Mouse (Mus musculus): Measurements from ENCODE around the gene Vamp2. TPM values are rescaled to one million over a fixed set of nuclear protein-coding genes. Genes with fewer than 3 reads are reported as not detected.

Vamp2 gene
- total RNA-seq, 2 experiments from 2014 or later = 1,053 to 1,091 TPM

- DNase-seq (ENCODE audit: low spot score in 2 of 2) = peak; percentile 86 to 91
These were observed 22.2 kb downstream of the Vamp2 start for GRCm38 (mm10) chr11:69110319-69111046.

DNA sequence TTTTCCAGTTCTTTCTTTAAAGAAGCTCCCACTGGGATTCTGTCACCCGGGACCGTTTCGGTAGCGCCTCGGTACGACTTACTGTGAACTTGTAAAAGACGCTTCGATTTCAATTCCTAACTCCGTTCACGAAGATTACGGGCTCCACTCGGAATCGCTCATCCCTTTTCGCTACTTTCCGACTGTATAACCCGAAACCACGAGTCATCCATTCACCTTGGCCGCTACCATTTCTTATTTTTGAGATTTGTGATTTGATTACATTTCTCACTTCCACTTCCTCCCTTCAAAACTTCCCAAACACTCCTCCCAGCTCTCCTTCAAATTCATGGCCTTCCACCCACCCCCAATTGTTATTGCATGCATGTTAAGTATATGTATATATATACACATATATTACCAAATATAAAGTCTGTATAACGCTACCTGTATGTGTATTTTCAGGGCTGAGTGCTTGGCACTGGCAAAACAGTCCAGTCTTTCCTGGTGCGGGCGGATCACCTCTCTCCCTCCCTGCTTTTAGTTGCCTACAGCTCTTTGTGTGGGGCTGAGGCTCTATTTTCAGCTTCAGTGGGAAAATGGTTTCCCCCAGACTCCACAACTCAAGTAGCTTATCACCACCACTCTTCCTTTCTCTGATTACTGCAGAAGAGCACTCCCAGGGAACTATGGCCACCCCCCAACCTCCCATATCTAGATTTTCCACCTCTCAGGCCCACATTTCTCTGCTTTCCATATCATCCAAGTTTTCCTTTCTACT lies 22.9 kb downstream of the Vamp2 start:
- no peak for DNase-seq (ENCODE audit: low spot score in 2 of 2)

DNA sequence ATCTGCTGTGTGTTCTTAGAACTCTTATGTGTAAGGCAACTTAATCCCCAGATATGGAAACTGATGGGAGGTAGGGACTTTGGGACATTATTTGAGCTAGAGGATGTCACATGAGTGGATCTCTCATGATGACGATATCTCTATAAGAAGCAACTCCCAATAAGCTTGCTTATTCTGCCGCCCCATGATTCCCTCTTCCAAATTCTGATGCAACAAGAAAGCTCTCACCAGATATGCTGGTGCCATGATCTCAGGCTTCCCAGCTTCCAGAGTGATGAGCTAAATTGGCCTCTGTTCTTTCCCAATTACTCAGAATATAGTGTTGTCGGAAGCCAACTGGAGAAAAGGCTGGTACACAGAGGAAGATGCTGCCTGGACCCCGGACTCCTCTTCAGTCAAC lies 23.6 kb downstream of the Vamp2 start:
- no peak for DNase-seq (ENCODE audit: low spot score in 2 of 2)

DNA sequence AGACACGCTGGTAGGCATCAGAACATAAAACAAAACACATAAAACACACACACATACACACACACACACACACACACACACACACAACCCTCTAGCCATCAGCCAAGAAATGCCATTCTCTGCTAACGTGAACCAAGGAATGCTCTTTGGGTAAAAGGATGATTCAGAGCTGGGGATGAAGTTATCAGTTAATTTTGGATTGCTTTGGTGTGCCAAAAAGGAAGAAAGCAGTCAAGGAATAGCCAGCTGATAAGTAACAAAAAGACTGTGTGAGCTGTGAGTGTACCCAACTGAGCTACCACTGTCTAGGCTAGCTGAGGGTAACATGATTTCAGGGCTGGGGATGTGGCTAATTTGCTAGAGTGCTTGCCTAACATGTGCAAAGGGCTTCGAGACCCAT lies 25.7 kb downstream of the Vamp2 start:
- DNase-seq (ENCODE audit: low spot score in 2 of 2) = no peak

- DNase-seq (ENCODE audit: low spot score in 2 of 2) = no peak
These were observed 26.3 kb downstream of the Vamp2 start for GRCm38 (mm10) chr11:69114621-69115020.

GRCm38 (mm10) chr11:69116843-69117242 lies 28.6 kb downstream of the Vamp2 start:
- DNase-seq (ENCODE audit: low spot score in 2 of 2) = no peak

DNA sequence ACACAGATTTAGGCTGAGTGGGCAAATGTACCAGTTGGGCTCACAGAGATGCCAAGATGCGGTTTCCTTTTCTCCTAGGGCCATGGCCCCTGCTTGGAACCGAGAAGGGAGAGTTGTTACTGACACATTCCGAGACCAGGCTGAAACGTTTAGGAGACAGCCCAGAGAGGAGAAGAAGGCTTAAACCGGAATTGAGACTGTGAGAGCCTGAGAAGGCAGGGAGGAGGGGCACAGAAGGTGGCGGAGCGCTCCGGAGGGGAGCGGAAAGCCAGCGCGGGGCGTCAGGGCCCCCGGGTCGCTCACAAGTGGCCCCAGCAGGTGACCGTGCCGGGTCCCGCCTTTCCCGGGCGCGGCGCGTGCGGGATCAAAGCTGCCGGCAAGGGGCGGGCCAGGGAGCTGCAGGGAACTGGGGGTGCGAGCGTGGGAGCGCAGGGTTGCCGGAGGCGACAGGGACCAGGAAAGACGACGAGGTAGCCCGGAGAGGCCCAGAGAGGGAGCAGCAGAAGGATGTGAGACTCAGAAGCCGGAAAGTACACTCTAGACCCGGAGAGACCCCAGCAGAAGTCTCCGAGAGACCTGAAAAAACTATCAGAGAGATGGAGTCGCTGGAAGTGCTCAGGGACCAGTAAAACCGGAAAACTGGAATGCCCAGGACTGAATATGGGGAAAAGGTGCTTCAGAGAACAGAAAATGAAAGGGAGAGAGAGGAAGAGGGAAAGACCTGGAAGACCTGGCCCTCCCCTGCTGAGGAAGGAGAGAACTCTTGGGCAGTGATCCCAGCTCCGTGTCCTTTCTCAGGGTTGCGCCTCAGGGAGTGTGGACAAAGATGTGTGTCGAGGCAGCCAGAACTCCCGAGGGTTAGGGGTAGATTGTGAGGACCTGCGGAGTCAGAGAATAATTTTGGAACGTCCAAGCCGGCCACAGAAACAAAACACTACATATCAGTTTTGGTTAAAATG lies 29.7 kb downstream of the Vamp2 start:
- peak; percentile 51 to 58 for DNase-seq (ENCODE audit: low spot score in 2 of 2)

DNA sequence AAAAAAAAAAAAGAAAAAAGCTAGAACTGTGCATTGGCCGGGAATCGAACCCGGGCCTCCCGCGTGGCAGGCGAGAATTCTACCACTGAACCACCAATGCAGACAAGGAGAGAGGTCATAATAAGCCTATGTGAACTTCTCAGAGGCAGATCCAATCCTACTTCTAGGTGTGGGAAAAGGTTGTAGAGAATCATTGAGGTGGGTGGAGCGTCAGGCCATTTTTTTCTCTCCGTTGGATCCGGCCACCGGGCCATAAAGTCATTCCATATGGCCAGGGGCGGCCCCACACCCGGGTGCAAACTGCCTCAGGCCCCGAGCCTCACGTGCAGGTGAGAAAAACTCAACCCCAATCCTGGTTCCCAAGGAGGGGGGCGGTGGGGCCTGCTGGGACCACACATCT lies 30.5 kb downstream of the Vamp2 start:
- DNase-seq (ENCODE audit: low spot score in 2 of 2) = peak; percentile 87 to 92

- DNase-seq (ENCODE audit: low spot score in 2 of 2) = no peak
These were observed 31.3 kb downstream of the Vamp2 start for GRCm38 (mm10) chr11:69119446-69120155.

GRCm38 (mm10) chr11:69120221-69121000 lies 32.1 kb downstream of the Vamp2 start, which contains the start of gene Hes7:
Gene Hes7, plus strand, starts transcription at chr11:69120404.
- DNase-seq (ENCODE audit: low spot score in 2 of 2) = no peak

- DNase-seq (ENCODE audit: low spot score in 2 of 2) = no peak
These were observed 32.9 kb downstream of the Vamp2 start for GRCm38 (mm10) chr11:69121001-69121740.

- no peak for DNase-seq (ENCODE audit: low spot score in 2 of 2)
These were observed 33.5 kb downstream of the Vamp2 start for GRCm38 (mm10) chr11:69121741-69122335.

GRCm38 (mm10) chr11:69122336-69122951 lies 34.2 kb downstream of the Vamp2 start, which contains the start of gene 9130213A22Rik:
Gene 9130213A22Rik, minus strand, starts transcription at chr11:69122589.
- peak; percentile 80 to 86 for DNase-seq (ENCODE audit: low spot score in 2 of 2)

- peak; percentile 88 to 92 for DNase-seq (ENCODE audit: low spot score in 2 of 2)
These were observed 34.9 kb downstream of the Vamp2 start for GRCm38 (mm10) chr11:69123056-69123692.

- peak; percentile 95 to 97 for DNase-seq (ENCODE audit: low spot score in 2 of 2)
These were observed 35.6 kb downstream of the Vamp2 start for GRCm38 (mm10) chr11:69123693-69124497.

DNA sequence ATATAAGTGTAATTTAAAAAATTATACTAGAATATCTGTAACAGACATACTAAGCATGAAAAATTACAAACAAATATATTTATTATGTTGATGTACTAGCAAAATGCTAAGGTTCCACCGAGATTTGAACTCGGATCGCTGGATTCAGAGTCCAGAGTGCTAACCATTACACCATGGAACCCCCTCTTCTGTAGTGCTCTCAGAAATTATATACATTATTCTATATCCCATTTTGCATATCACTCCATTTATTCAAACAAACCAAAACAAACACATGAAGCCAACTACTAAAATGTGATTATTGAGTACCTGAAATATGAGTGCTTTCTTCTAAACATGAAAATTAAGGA lies 36.2 kb downstream of the Vamp2 start:
- DNase-seq (ENCODE audit: low spot score in 2 of 2) = peak; percentile 68 to 73
